Mouse (Mus musculus): ENCODE data around the gene Hoxa2. TPM values are rescaled to one million over a fixed set of nuclear protein-coding genes. Genes with fewer than 3 reads are reported as not detected.
A peak's percentile ranks its signal among the peaks of the same experiment; 100 is the strongest.

Hoxa2 gene
- not detected for total RNA-seq (2021)
- long read RNA-seq: 0 reads

GRCm38 (mm10) chr6:52164626-52165440, at the start of gene Hoxa2:
Gene Hoxa2, minus strand, starts transcription at chr6:52164831.
- no peak for DNase-seq (ENCODE audit: low spot score in 2 of 2)

GRCm38 (mm10) chr6:52214271-52214670, 49.6 kb upstream of the Hoxa2 start:
- no peak for DNase-seq (ENCODE audit: low spot score in 2 of 2)

- no peak for DNase-seq (ENCODE audit: low spot score in 2 of 2)
Observed at GRCm38 (mm10) chr6:52213119-52213986, 48.7 kb upstream of the Hoxa2 start, which contains the start of the genes Hoxa3 and Gm28308. Gene Hoxa3, minus strand, starts transcription at chr6:52213336. Gene Gm28308, minus strand, starts transcription at chr6:52213339.

- DNase-seq (ENCODE audit: low spot score in 2 of 2): no peak
Observed at GRCm38 (mm10) chr6:52212556-52213118, 48.0 kb upstream of the Hoxa2 start.

GRCm38 (mm10) chr6:52211961-52212360, 47.3 kb upstream of the Hoxa2 start:
- no peak for DNase-seq (ENCODE audit: low spot score in 2 of 2)

GRCm38 (mm10) chr6:52211170-52211935, 46.7 kb upstream of the Hoxa2 start:
- peak; percentile 28 to 50 for DNase-seq (ENCODE audit: low spot score in 2 of 2)

GRCm38 (mm10) chr6:52209685-52210046, 45.0 kb upstream of the Hoxa2 start:
- no peak for DNase-seq (ENCODE audit: low spot score in 2 of 2)

- DNase-seq (ENCODE audit: low spot score in 2 of 2): no peak
Observed at GRCm38 (mm10) chr6:52208868-52209684, 44.4 kb upstream of the Hoxa2 start.

- no peak for DNase-seq (ENCODE audit: low spot score in 2 of 2)
Observed at GRCm38 (mm10) chr6:52208072-52208867, 43.6 kb upstream of the Hoxa2 start, which contains the start of gene Hoxa6. Gene Hoxa6, minus strand, starts transcription at chr6:52208722.

- no peak for DNase-seq (ENCODE audit: low spot score in 2 of 2)
Observed at GRCm38 (mm10) chr6:52207684-52207976, 43.0 kb upstream of the Hoxa2 start.

- no peak for DNase-seq (ENCODE audit: low spot score in 2 of 2)
Observed at GRCm38 (mm10) chr6:52206882-52207683, 42.5 kb upstream of the Hoxa2 start.

- DNase-seq (ENCODE audit: low spot score in 2 of 2): no peak
Observed at GRCm38 (mm10) chr6:52205638-52206621, 41.3 kb upstream of the Hoxa2 start.

- DNase-seq (ENCODE audit: low spot score in 2 of 2): no peak
Observed at GRCm38 (mm10) chr6:52205221-52205620, 40.6 kb upstream of the Hoxa2 start.

GRCm38 (mm10) chr6:52204050-52204752, 39.6 kb upstream of the Hoxa2 start, which contains the start of gene Hoxa5:
Gene Hoxa5, minus strand, starts transcription at chr6:52204587.
- no peak for DNase-seq (ENCODE audit: low spot score in 2 of 2)

GRCm38 (mm10) chr6:52203371-52204049, 38.9 kb upstream of the Hoxa2 start:
- no peak for DNase-seq (ENCODE audit: low spot score in 2 of 2)

GRCm38 (mm10) chr6:52203121-52203370, 38.4 kb upstream of the Hoxa2 start:
- DNase-seq (ENCODE audit: low spot score in 2 of 2): no peak

Measured in layer of hippocampus, adult 18-20 months (tissue).